ENCODE assay signal across 25 mouse cellular contexts in genomic region chr1:195037483-195037882, GRCm38 (mm10). TPM values are rescaled to one million over a fixed set of nuclear protein-coding genes. Genes with fewer than 3 reads are reported as not detected.
DNase-seq lines count a peak whose midpoint lies in the region; ATAC-seq and TF ChIP-seq lines count a peak whose summit lies in the region.
"Had no signal": no experiment of that assay in that cellular context is flagged by ENCODE, and none has a peak within 500 bp of the region (broad histone marks: within the 10 kb centered on the region; RNA-seq: fewer than 3 reads in every experiment).

No protein-coding gene starts in this region.

- peak overlapping the region; percentile 43; the same call in 1 of the 2 replicates for H3K27ac ChIP-seq in layer of hippocampus, adult 2 months
- H3K27ac ChIP-seq: embryonic facial prominence, embryonic 10.5 days; embryonic facial prominence, embryonic 13.5 days; forebrain, embryonic 12.5 days; forebrain, embryonic 15.5 days; heart, adult 2 months; heart, embryonic 10.5 days; heart, embryonic 13.5 days; hindbrain, embryonic 15.5 days; intestine, embryonic 15.5 days had no signal

- ATAC-seq in activated CD4-positive, CD25-positive, alpha-beta regulatory T cell, adult 4 months, result peak; percentile 51
- ATAC-seq: forebrain, embryonic 15.5 days had no signal

- no peak overlapping the region for H3K4me3 ChIP-seq in layer of hippocampus, adult 2 months
- H3K4me3 ChIP-seq: embryonic facial prominence, embryonic 10.5 days; embryonic facial prominence, embryonic 13.5 days; erythroblast, embryonic 14.5 days; forebrain, embryonic 12.5 days; forebrain, embryonic 15.5 days; heart, adult 2 months; heart, embryonic 10.5 days; heart, embryonic 13.5 days; hindbrain, embryonic 15.5 days; intestine, embryonic 15.5 days had no signal

- TF ChIP-seq CTCF in layer of hippocampus, adult 2 months (conservative IDR thresholded peaks at IDR 0.05), result no peak

- DNase-seq in layer of hippocampus, adult 2 months (ENCODE audit: low spot score in 2 of 2), result no peak
- no peak for DNase-seq in layer of hippocampus, adult 8-10 months (ENCODE audit: low spot score in 2 of 2)
- DNase-seq in CD4-positive, CD25-positive, alpha-beta regulatory T cell, adult 2 months (ENCODE audit: low read depth, low spot score), result peak; percentile 7
- no peak for DNase-seq in ovary, postnatal 14 days (ENCODE audit: low spot score)
- DNase-seq in cerebellum, postnatal 36 days, result no peak
- DNase-seq: adrenal gland, postnatal 10 days; cerebellum, adult 11 months; cerebellum, adult 2 months; cerebellum, adult 9-11 months; cerebellum, postnatal 25 days; embryo, embryonic 11 days; gastrocnemius, postnatal 36 days; heart, adult 2 months; heart, postnatal 14 days; heart, postnatal 4 days had no signal

RNA-seq across cellular contexts. Expression of gene Cd46, which starts 54.6 kb away (rescaled TPM):
- total RNA-seq in layer of hippocampus, adult 2 months (2021), result 1 to 10 TPM; 4.4 to 5.1 TPM
- total RNA-seq in layer of hippocampus, adult 8-10 months (2022), result 1 to 10 TPM; 4.0 to 5.3 (median 4.6) TPM
- 1 to 10 TPM; 3.0 to 3.2 TPM for polyA plus RNA-seq in activated CD4-positive, CD25-positive, alpha-beta regulatory T cell, adult 4 months (2017; shearing (Covaris generic))
